18 mouse cellular contexts compared by ENCODE assay signal in genomic region chr10:125177782-125178181, GRCm38 (mm10).
"Had no signal": no experiment of that assay in that cellular context is flagged by ENCODE, and none has a peak within 500 bp of the region (broad histone marks: within the 10 kb centered on the region; RNA-seq: fewer than 3 reads in every experiment).

No protein-coding gene starts in this region.

- H3K4me1 ChIP-seq: lung, embryonic 15.5 days; megakaryocyte, embryonic 14.5 days; midbrain, embryonic 13.5 days; midbrain, embryonic 15.5 days; neural tube, embryonic 12.5 days; stomach, embryonic 15.5 days had no signal

- H3K27me3 ChIP-seq: lung, embryonic 15.5 days; megakaryocyte, embryonic 14.5 days; midbrain, embryonic 13.5 days; midbrain, embryonic 15.5 days; neural tube, embryonic 12.5 days; stomach, embryonic 15.5 days had no signal

- DNase-seq: liver, postnatal 0 days; lung, adult 2 months; lung, postnatal 14 days; lung, postnatal 36 days; right cerebral cortex, postnatal 14 days; thymus, adult 18-20 months; thymus, postnatal 25 days; thymus, postnatal 4 days had no signal

- H3K9me3 ChIP-seq: lung, embryonic 15.5 days; midbrain, embryonic 13.5 days; midbrain, embryonic 15.5 days; neural tube, embryonic 12.5 days; stomach, embryonic 15.5 days had no signal

- H3K4me2 ChIP-seq: lung, embryonic 15.5 days; midbrain, embryonic 11.5 days; midbrain, embryonic 13.5 days; midbrain, embryonic 15.5 days; neural tube, embryonic 12.5 days; stomach, embryonic 15.5 days had no signal

- H3K9ac ChIP-seq: liver, postnatal 0 days; lung, embryonic 15.5 days; midbrain, embryonic 13.5 days; midbrain, embryonic 15.5 days; neural tube, embryonic 12.5 days; stomach, embryonic 15.5 days had no signal

- ATAC-seq: liver, postnatal 0 days; lung, postnatal 0 days; midbrain, embryonic 13.5 days; midbrain, embryonic 15.5 days had no signal

- H3K27ac ChIP-seq: lung, embryonic 15.5 days; macrophage; midbrain, embryonic 13.5 days; midbrain, embryonic 15.5 days; neural tube, embryonic 12.5 days; stomach, embryonic 15.5 days; stomach, postnatal 0 days had no signal

- H3K4me3 ChIP-seq: lung, embryonic 15.5 days; megakaryocyte, embryonic 14.5 days; midbrain, embryonic 13.5 days; midbrain, embryonic 15.5 days; neural tube, embryonic 12.5 days; stomach, embryonic 15.5 days had no signal

- H3K36me3 ChIP-seq: lung, embryonic 15.5 days; midbrain, embryonic 13.5 days; midbrain, embryonic 15.5 days; neural tube, embryonic 12.5 days; stomach, embryonic 15.5 days had no signal
